Mouse (Mus musculus) bone marrow, adult 2 months (tissue): Measurements from ENCODE around the gene Ptgfrn. TPM values are rescaled to one million over a fixed set of nuclear protein-coding genes. Genes with fewer than 3 reads are reported as not detected.

Experiments used
- H3K27ac ChIP-seq: fragments of 200-500 bp; 2 replicates; pipeline ENCODE4 v1.5.1; 2012; ENCODE audit warnings: low read depth, mild to moderate bottlenecking, control low read depth, inconsistent platforms, low read length; ENCODE audit not compliant: control insufficient read depth, poor library complexity, insufficient read depth
- H3K4me1 ChIP-seq: fragments of 200-500 bp; 2 replicates; pipeline ENCODE4 v1.6.1; 2011; ENCODE audit warnings: low read length; ENCODE audit not compliant: control insufficient read depth, insufficient read depth
- H3K4me3 ChIP-seq: fragments of 200-500 bp; replicated peaks from 2 replicates; pipeline ENCODE3; 2011; ENCODE audit warnings: mild to moderate bottlenecking, low read depth, low read length, control low read depth; ENCODE audit not compliant: control insufficient read depth
- CTCF ChIP-seq: fragments of 200-500 bp; IDR thresholded peaks from 2 replicates; pipeline ENCODE4 v1.5.1; 2011; ENCODE audit warnings: low read length, control low read depth; ENCODE audit not compliant: control insufficient read depth, insufficient read depth
- POLR2A ChIP-seq: fragments of 200-500 bp; IDR thresholded peaks from 2 replicates; pipeline ENCODE4 v1.6.1; 2011; ENCODE audit warnings: low read depth, mild to moderate bottlenecking, control low read depth, low read length, borderline replicate concordance; ENCODE audit not compliant: control insufficient read depth
- WGBS: fragments of 180-500 bp; shearing (Covaris S2); methylation state at CpG from one replicate; pipeline ENCODE4 v1.1.7; 2018; 5-methylcytosine and 5-hydroxymethylcytosine counted together
- polyA plus RNA-seq: library from polyadenylated mRNA; stranded (reverse); fragments of >200 nt; gene quantifications from 2 replicates; pipeline ENCODE4 v1.2.4, GENCODE M21; 2011; ENCODE audit warnings: low replicate concordance; ENCODE audit not compliant: missing spikeins, insufficient read depth, insufficient read length

Gene Ptgfrn
- polyA plus RNA-seq, 1 experiment: 1.6 TPM

- Histone ChIP-seq H3K27ac (no peak overlapping the region), H3K4me3 (no peak overlapping the region), H3K4me1 (no peaks in the 10 kb centered on the region)
- TF ChIP-seq POLR2A (no peak), CTCF (no peak)
- 86% methylated on average over 4 of the region's 4 CpGs for WGBS
Measured at GRCm38 (mm10) chr3:101080925-101081324, 29.2 kb downstream of the Ptgfrn start.

- Histone ChIP-seq H3K4me3 (no peak overlapping the region), H3K4me1 (no peaks in the 10 kb centered on the region), H3K27ac (no peak overlapping the region)
- WGBS: 84% methylated on average over 1 of the region's 1 CpGs
- no peak for TF ChIP-seq POLR2A
- no peak for TF ChIP-seq CTCF
Measured at GRCm38 (mm10) chr3:101078344-101078743, 31.7 kb downstream of the Ptgfrn start.

DNA sequence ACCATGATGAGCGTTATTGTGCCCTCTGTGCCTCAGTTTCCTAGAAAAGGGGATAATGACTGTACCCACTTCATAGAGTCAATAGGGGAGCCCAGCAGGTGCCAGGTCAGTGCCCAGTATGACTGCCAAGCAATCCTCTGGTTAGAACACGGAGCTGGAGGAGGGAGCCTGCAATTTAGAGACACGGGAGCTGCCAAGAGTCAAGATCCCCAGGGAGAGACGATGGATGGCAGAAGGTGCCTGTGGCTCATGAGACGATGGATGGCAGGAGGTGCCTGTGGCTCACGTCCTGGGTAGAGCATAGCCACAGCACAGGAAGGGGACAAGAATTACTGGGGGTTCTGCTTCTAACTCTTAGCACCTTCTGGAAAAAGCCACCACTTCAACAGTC lies 32.4 kb downstream of the Ptgfrn start:
- no peak for TF ChIP-seq CTCF
- Histone ChIP-seq H3K27ac (no peak overlapping the region), H3K4me1 (no peaks in the 10 kb centered on the region), H3K4me3 (no peak overlapping the region)
- 82% methylated on average over 6 of the region's 6 CpGs for WGBS

GRCm38 (mm10) chr3:101076966-101077709 lies 32.9 kb downstream of the Ptgfrn start:
- Histone ChIP-seq H3K4me3 (no peak overlapping the region), H3K27ac (no peak overlapping the region), H3K4me1 (peaks cover 1% of the 10 kb centered on the region; the same call in 1 of the 2 replicates)
- TF ChIP-seq CTCF (no peak), POLR2A (no peak)
- 86% methylated on average over 25 of the region's 25 CpGs for WGBS

DNA sequence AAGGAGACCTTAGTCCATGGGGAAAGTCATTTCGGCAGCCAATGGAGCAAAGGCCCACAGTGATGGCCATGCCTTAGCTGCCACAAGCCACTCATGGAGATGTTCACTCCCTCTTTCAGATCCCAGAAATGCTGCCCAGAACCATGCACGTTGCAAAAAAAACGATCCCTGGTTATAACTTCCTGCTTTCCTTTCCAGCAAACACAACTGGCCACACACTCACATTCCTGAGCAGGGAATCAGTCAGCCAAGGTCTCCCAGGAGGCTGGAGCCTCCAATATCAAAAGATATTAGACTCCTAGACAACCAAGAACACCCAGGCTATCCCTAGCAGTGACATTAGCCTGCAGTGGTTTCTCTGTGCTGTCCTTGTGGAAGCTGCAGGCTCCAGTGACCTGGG lies 34.2 kb downstream of the Ptgfrn start:
- no peak for TF ChIP-seq CTCF
- TF ChIP-seq POLR2A: no peak
- H3K4me3 ChIP-seq: no peak overlapping the region
- H3K27ac ChIP-seq: no peak overlapping the region
- 62% methylated on average over 3 of the region's 3 CpGs for WGBS
- H3K4me1 ChIP-seq: peaks cover 1% of the 10 kb centered on the region; the same call in 1 of the 2 replicates

DNA sequence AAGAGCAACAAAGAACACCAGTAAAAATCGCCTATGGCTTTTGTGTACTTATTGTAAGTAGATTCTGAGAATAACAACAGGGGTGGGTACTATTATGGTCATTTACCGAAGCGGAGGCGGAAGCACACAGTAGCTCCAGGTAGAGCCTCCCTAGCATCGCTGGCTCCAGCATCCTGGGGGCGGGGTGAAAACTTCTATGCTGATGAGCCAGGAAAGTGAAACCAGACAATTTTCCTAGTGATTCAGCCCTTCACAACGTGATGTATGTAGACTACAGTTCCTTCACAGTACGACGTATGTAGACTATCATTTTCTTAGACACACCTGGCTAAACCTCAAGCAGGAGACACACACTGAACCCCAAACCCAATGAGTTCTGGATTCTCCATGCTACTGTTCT lies 36.7 kb downstream of the Ptgfrn start:
- 77% methylated on average over 9 of the region's 9 CpGs for WGBS
- no peak overlapping the region for H3K27ac ChIP-seq
- peaks cover 1% of the 10 kb centered on the region; the same call in 1 of the 2 replicates for H3K4me1 ChIP-seq
- H3K4me3 ChIP-seq: no peak overlapping the region
- TF ChIP-seq POLR2A (no peak), CTCF (no peak)

DNA sequence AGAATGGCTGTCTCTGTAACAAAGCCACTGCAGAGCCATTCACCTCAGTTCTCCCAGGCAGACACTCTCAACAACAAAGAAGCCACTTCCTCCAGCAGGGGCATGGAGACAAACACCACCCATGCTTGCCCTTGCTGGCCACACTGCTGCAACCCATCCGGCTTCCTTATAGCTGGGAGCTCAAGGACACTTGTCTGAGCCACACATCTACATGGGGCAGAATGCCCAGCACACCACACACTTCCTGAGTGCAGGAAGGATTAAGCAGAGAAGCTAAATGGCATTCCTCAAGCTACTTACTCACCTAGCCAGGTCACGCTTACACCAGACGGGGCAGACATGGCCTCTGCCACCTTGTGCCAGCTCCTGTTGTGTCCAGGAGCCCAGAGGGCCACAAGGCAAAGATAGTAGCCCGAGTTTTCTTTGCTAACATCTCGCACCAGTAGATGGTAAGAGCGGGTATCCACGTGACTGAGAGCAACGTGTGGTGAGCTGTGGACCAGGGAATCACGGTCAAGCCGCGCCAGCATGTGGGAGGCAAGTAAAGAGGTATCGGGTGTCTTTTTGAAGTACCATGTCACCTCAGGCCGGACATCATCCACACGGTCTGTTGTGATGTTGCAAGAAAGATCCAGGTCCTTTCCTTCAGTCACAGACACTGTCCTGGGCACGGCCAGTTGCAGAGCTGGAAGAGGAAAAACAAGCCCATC lies 37.4 kb downstream of the Ptgfrn start:
- TF ChIP-seq POLR2A (no peak), CTCF (no peak)
- Histone ChIP-seq H3K4me3 (no peak overlapping the region), H3K4me1 (peaks cover 1% of the 10 kb centered on the region; the same call in 1 of the 2 replicates), H3K27ac (no peak overlapping the region)
- WGBS: 72% methylated on average over 15 of the region's 15 CpGs

DNA sequence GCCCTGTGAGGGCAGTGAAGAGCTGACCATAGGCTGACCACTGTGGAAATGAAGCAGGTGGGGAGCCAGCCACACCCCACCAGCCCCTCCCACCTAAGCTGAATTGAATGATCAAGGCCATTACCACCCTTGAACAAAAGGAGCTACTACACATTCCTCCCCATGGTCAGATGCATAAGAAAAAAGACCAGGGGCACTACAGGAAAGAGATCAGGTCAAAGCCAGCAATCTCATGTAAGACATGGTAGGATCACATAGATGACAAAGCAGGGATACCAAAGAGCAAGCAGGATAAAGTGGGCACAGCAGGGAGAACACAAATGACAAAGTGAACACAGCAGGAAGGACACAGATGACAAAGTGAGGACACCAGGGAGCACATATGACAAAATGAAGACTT lies 38.5 kb downstream of the Ptgfrn start:
- TF ChIP-seq CTCF: no peak
- no peak for TF ChIP-seq POLR2A
- H3K27ac ChIP-seq: no peak overlapping the region

More for the DNA sequence above, 38.5 kb downstream of the Ptgfrn start:
- H3K4me3 ChIP-seq: no peak overlapping the region
- peaks cover 1% of the 10 kb centered on the region; the same call in 1 of the 2 replicates for H3K4me1 ChIP-seq
